Mouse (Mus musculus) intestine, embryonic 15.5 days (tissue): Measurements from ENCODE around the gene Zfp113. TPM values are rescaled to one million over a fixed set of nuclear protein-coding genes. Genes with fewer than 3 reads are reported as not detected.
"Not testable (repeated sequence)": the region's sequence is repeated elsewhere in the genome, so short reads cannot be mapped to it uniquely, and the experiment has no call there.

Experiments used
- ATAC-seq: fragments of 200-750 bp; cut with Nextera tagmentation; 2 replicates; pipeline ENCODE4 v1.8.0; 2017; ENCODE audit warnings: moderate TSS enrichment, moderate library complexity
- H3K27ac ChIP-seq: fragments of 300-500 bp; sonication (generic); 2 replicates; pipeline ENCODE4 v1.5.1; 2015; ENCODE audit warnings: mild to moderate bottlenecking, inconsistent platforms
- H3K27me3 ChIP-seq: fragments of 300-500 bp; sonication (generic); replicated peaks from 2 replicates; pipeline ENCODE4 v1.6.1; 2015; ENCODE audit warnings: inconsistent platforms
- H3K36me3 ChIP-seq: fragments of 300-500 bp; sonication (generic); 2 replicates; pipeline ENCODE4 v1.6.1; 2015; ENCODE audit warnings: inconsistent platforms
- H3K4me1 ChIP-seq: fragments of 300-500 bp; sonication (generic); replicated peaks from 2 replicates; pipeline ENCODE4 v1.6.1; 2015; ENCODE audit warnings: inconsistent platforms
- H3K4me2 ChIP-seq: fragments of 300-500 bp; sonication (generic); replicated peaks from 2 replicates; pipeline ENCODE4 v1.6.1; 2015; ENCODE audit warnings: mild to moderate bottlenecking, inconsistent platforms
- H3K4me3 ChIP-seq: fragments of 300-500 bp; sonication (generic); replicated peaks from 2 replicates; pipeline ENCODE4 v1.5.1; 2015; ENCODE audit warnings: inconsistent platforms
- H3K9ac ChIP-seq: fragments of 300-500 bp; sonication (generic); 2 replicates; pipeline ENCODE4 v1.6.1; 2015; ENCODE audit warnings: inconsistent platforms
- H3K9me3 ChIP-seq: fragments of 300-500 bp; sonication (generic); 2 replicates; pipeline ENCODE4 v1.6.1; 2016; ENCODE audit warnings: inconsistent platforms
- WGBS: fragments of 180-500 bp; shearing (Covaris S2); methylation state at CpG from one replicate; pipeline ENCODE4 v1.1.7; 2015; 5-methylcytosine and 5-hydroxymethylcytosine counted together
- polyA plus RNA-seq: library from polyadenylated mRNA; unstranded; fragments of >200 nt; fragmentation: Nextera tagmentation; extraction: Ambion mirVana; gene quantifications from 2 replicates; pipeline ENCODE4 v1.2.1, GENCODE M21; 2015

The Zfp113 gene
- polyA plus RNA-seq, 1 experiment from 2014 or later = 15.8 TPM

- no peak overlapping the region for H3K27ac ChIP-seq
- WGBS = 67% methylated on average over 3 of the region's 3 CpGs
Observed at GRCm38 (mm10) chr5:138118041-138118440, 37.5 kb downstream of the Zfp113 start.

DNA sequence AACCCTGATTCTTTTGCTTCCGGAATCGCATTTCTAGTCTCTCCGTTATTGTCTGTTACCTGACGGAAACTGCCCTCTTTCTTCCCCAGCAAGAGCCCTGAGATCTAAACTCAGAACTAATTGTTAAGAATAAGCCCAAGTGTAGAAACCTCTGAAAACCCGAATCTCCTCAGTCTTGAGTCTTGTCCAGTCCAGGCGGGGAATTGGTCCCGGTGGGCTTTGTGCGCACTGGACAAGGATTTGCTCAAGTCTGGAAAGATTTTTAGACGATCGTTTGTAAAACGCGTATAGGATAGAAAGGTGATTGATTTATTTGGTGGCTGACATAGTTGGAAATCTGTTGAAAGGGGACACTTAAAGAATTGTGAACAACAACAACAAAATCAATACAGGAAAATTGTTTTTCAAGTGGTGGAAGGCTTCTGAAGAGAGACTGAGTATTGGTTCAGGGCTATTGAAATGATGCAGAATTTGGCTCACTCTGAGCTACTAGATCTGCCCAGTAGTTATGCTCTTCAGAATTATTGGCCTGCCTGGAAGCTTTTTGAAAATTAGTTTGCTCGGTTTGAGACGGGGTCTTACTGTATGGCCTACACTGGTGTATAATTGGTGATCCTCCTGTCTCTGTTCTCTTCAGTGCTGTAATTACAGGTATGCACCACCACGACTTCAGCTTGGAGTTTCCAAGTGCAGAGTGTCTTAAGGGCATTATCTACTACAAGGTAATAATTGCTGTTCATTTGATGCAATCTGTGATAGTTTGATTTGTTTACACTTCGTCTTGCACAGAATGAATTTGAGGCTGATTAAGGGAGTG is 38.1 kb downstream of the Zfp113 start:
- Histone ChIP-seq H3K27me3 (no peaks in the 10 kb centered on the region), H3K4me3 (peak overlapping the region; percentile 68), H3K36me3 (0 out of 2 replicates have a peak, but pooled peaks cover 2% of the 10 kb centered on the region), H3K4me2 (peak overlapping the region; percentile 62), H3K27ac (peak overlapping the region; percentile 94), H3K4me1 (0 out of 2 replicates have a peak, but pooled peaks cover 4% of the 10 kb centered on the region), H3K9ac (peak overlapping the region; percentile 71), H3K9me3 (no peaks in the 10 kb centered on the region)
- peak; percentile 68 for ATAC-seq
- WGBS = 6% methylated on average over 16 of the region's 16 CpGs

More at GRCm38 (mm10) chr5:138118041-138118440, 37.5 kb downstream of the Zfp113 start:
- Histone ChIP-seq H3K9me3 (no peaks in the 10 kb centered on the region), H3K4me1 (0 out of 2 replicates have a peak, but pooled peaks cover 4% of the 10 kb centered on the region), H3K4me3 (peak overlapping the region; percentile 68), H3K27me3 (no peaks in the 10 kb centered on the region), H3K9ac (peak overlapping the region; percentile 71; the same call in 1 of the 2 replicates), H3K36me3 (0 out of 2 replicates have a peak, but pooled peaks cover 3% of the 10 kb centered on the region), H3K4me2 (peak overlapping the region; percentile 62)
- ATAC-seq = no peak

DNA sequence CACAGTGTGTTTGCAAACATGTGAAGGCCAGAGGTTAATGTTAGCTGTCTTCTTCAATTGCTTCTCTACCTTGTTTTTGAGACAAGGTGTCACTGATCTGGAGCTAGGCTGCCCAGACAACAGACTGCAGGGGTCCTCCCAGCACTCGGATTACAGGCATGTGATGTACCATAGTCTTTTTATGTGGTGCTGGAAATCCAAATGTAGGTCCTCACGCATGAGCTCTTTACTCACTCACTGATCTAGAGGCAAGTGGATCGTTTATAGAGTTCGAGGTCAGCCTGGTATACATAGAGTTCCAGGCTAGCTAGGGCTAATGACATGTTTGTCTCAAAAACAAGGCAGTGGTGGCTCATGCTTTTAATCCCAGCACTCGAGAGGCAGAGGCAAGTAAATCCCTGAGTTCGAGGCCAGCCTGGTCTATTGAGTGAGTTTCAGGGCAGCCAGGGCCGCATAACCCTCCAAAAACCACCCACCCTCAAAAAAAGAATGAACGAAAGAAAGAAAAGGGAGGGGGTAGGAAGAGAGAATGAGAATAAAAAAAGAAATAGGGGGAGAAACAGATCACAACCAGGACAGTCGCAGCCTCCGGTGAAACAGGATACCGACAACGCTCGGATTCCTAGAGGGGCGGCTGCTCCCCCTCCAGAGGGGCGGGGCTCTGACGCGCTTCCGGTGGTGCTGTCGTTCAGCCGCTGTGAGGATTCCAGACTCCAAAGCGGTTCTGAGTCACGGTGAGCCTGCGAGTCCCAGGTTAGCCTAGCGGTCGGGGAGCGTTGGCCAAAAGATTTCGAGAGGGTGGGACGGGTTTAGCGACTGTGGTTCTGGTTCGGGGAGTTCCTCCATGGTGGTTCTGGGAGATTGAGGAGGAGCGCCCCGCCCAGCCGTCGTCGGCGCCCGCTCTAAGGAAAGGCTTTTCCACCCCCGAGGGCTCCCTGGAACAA is 39.0 kb downstream of the Zfp113 start, which contains the start of gene Zscan21:
Gene Zscan21, plus strand, starts transcription at position 649 of the 944 bp plus-strand sequence.
- H3K4me1 ChIP-seq = 0 out of 2 replicates have a peak, but pooled peaks cover 4% of the 10 kb centered on the region
- H3K36me3 ChIP-seq = 0 out of 2 replicates have a peak, but pooled peaks cover 2% of the 10 kb centered on the region
- H3K27me3 ChIP-seq = no peaks in the 10 kb centered on the region
- ATAC-seq = peak; percentile 98
- peak within 1 kb of the TSS; percentile 62 for H3K4me2 ChIP-seq
- WGBS = 5% methylated on average over 38 of the region's 38 CpGs
- peak within 1 kb of the TSS; percentile 68 for H3K4me3 ChIP-seq
- H3K9me3 ChIP-seq = no peaks in the 10 kb centered on the region
- H3K9ac ChIP-seq = peak within 1 kb of the TSS; percentile 71
- peak within 1 kb of the TSS; percentile 94 for H3K27ac ChIP-seq

- H3K27ac ChIP-seq, H3K36me3 ChIP-seq, H3K9me3 ChIP-seq, H3K27me3 ChIP-seq, H3K4me3 ChIP-seq, ATAC-seq, H3K4me2 ChIP-seq, H3K9ac ChIP-seq, H3K4me1 ChIP-seq: not testable (repeated sequence)
- WGBS = 65% methylated on average over 4 of the region's 4 CpGs
Observed at GRCm38 (mm10) chr5:138109847-138110396, 45.6 kb downstream of the Zfp113 start.

- no peak for ATAC-seq
- WGBS = 67% methylated on average over 3 of the region's 3 CpGs
- peaks cover 9% of the 10 kb centered on the region; the same call in 1 of the 2 replicates for H3K36me3 ChIP-seq
Observed at GRCm38 (mm10) chr5:138107130-138107529, 48.4 kb downstream of the Zfp113 start.

GRCm38 (mm10) chr5:138104976-138105375 is 50.6 kb downstream of the Zfp113 start:
- WGBS = 60% methylated on average over 2 of the region's 2 CpGs
- ATAC-seq = peak; percentile 67
- H3K4me2 ChIP-seq = no peak overlapping the region
- 0 out of 2 replicates have a peak, but pooled peaks cover 3% of the 10 kb centered on the region for H3K4me1 ChIP-seq
- H3K9me3 ChIP-seq = no peaks in the 10 kb centered on the region
- H3K27ac ChIP-seq = no peak overlapping the region
- H3K36me3 ChIP-seq = peaks cover 26% of the 10 kb centered on the region
- H3K4me3 ChIP-seq = no peak overlapping the region
- no peaks in the 10 kb centered on the region for H3K27me3 ChIP-seq
- H3K9ac ChIP-seq = no peak overlapping the region

More at GRCm38 (mm10) chr5:138107130-138107529, 48.4 kb downstream of the Zfp113 start:
- no peak overlapping the region for H3K4me3 ChIP-seq
- H3K9me3 ChIP-seq = no peaks in the 10 kb centered on the region
- no peak overlapping the region for H3K4me2 ChIP-seq
- 0 out of 2 replicates have a peak, but pooled peaks cover 3% of the 10 kb centered on the region for H3K4me1 ChIP-seq
- H3K9ac ChIP-seq = no peak overlapping the region
- no peaks in the 10 kb centered on the region for H3K27me3 ChIP-seq
- no peak overlapping the region for H3K27ac ChIP-seq

GRCm38 (mm10) chr5:138094474-138094873 is 61.1 kb downstream of the Zfp113 start:
- no peak for ATAC-seq
- WGBS = 95% methylated on average over 6 of the region's 6 CpGs
- H3K36me3 ChIP-seq = peaks cover 39% of the 10 kb centered on the region

GRCm38 (mm10) chr5:138092771-138093170 is 62.8 kb downstream of the Zfp113 start:
- Histone ChIP-seq H3K4me3 (no peak overlapping the region), H3K9ac (no peak overlapping the region), H3K4me2 (no peak overlapping the region), H3K36me3 (peaks cover 26% of the 10 kb centered on the region), H3K27me3 (no peaks in the 10 kb centered on the region), H3K9me3 (no peaks in the 10 kb centered on the region), H3K27ac (no peak overlapping the region), H3K4me1 (no peaks in the 10 kb centered on the region)
- 96% methylated on average over 4 of the region's 4 CpGs for WGBS
- ATAC-seq = no peak

More at GRCm38 (mm10) chr5:138094474-138094873, 61.1 kb downstream of the Zfp113 start:
- Histone ChIP-seq H3K4me1 (no peaks in the 10 kb centered on the region), H3K9me3 (no peaks in the 10 kb centered on the region), H3K4me2 (no peak overlapping the region), H3K9ac (no peak overlapping the region), H3K4me3 (no peak overlapping the region), H3K27me3 (no peaks in the 10 kb centered on the region), H3K27ac (no peak overlapping the region)

DNA sequence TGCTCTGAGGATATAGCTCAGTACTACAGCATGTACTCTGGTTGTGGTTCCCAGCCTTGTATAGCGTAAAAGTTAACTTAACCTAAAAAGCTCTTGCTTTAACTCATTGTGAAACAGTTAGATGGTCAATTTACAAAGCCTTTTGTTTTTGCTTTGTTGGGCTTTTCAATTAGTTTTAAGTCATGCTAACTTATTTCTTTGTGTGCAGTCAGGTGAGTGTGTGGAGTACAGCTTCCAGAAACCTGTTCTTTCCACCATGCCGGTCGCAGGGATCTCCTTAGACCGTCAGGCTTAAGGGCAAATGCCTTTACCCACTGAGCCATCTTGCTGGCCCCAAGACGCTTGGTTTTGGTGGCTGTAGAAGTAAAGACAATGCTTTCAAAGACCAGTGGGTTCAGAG is 64.8 kb downstream of the Zfp113 start:
- Histone ChIP-seq H3K27ac (no peak overlapping the region), H3K4me2 (no peak overlapping the region), H3K4me3 (no peak overlapping the region), H3K36me3 (peaks cover 17% of the 10 kb centered on the region), H3K9me3 (no peaks in the 10 kb centered on the region), H3K27me3 (no peaks in the 10 kb centered on the region), H3K4me1 (no peaks in the 10 kb centered on the region), H3K9ac (no peak overlapping the region)
- 97% methylated on average over 5 of the region's 5 CpGs for WGBS
- no peak for ATAC-seq

GRCm38 (mm10) chr5:138090271-138090670 is 65.3 kb downstream of the Zfp113 start:
- no peak overlapping the region for H3K4me2 ChIP-seq
- ATAC-seq = no peak
- H3K9me3 ChIP-seq = no peaks in the 10 kb centered on the region
- H3K4me1 ChIP-seq = no peaks in the 10 kb centered on the region
- H3K4me3 ChIP-seq = no peak overlapping the region
- H3K27me3 ChIP-seq = no peaks in the 10 kb centered on the region
- 69% methylated on average over 3 of the region's 3 CpGs for WGBS
- H3K36me3 ChIP-seq = peaks cover 17% of the 10 kb centered on the region
- H3K27ac ChIP-seq = no peak overlapping the region
- H3K9ac ChIP-seq = no peak overlapping the region
